Mouse (Mus musculus) gastrocnemius, adult 18-20 months (tissue): ENCODE measurements around the gene Nelfcd. TPM values are rescaled to one million over a fixed set of nuclear protein-coding genes. Genes with fewer than 3 reads are reported as not detected.

Experiments
- DNase-seq: peaks from one replicate; pipeline ENCODE4 v3.0.0; 2021; ENCODE audit warnings: low spot score
- total RNA-seq, 2 experiments: library from RNA; stranded (reverse); gene quantifications; 2 replicates each; pipeline ENCODE4 v1.2.3; 2021

Nelfcd gene
- total RNA-seq, 2 experiments from 2014 or later = 21.4 to 22.3 TPM

DNA sequence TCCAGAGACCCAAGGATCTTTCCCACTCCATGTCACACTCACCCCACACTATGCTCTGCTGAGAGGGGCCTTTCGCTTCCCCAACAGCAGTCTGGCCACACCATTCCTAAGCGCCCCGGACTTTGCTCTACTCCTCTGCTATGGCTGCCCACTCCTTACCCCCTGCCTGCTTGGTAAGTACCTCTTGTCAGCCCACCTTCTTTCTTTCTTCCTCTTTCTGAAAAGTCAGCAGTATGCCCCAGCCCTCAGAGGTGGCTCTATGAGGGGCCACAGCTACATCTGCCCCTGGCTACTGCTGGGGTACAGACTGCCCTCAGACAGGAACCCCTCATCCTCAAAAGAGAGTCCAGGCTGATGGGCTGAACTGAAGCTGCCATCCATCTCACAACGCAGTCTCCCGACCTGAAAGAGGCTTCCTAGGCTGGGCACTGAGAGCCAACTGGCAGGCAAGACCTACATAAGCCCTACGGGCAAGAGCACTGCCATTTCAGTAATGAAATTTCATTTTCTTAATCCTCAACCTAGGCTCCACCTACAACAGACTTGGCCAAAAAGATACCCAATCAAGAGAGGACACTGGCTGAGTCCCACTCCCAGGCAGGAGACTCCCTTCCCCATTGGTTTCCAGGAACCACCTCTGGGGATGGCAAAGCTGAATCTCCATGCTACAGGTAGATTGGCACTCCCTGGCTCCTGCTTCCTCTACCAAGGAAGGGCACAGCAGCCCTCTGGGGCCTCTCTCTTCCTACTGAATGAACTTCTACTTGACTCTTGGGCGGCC lies 21.5 kb downstream of the Nelfcd start:
- no peak for DNase-seq

GRCm38 (mm10) chr2:174437697-174437982 lies 22.0 kb downstream of the Nelfcd start:
- DNase-seq = peak; percentile 27

DNA sequence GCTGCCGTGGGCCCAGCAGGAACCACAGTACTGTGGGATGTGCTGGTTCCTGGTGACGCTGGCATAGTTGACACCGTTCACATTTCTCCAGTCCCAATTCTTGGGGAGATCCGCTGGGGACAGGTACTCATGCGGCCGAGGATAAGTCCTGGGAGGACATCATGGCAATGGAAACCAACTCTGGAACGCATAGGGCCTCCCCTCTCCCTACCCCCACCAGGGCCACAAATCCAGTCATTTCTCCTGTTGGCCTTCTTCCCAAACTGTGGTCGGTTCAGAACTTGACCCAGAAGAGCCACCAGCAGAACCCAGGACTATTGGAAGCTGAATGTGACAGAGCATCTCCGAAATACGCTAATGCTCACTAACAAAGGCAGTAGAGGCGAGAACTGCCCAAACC lies 22.6 kb downstream of the Nelfcd start:
- DNase-seq = peak; percentile 13

DNA sequence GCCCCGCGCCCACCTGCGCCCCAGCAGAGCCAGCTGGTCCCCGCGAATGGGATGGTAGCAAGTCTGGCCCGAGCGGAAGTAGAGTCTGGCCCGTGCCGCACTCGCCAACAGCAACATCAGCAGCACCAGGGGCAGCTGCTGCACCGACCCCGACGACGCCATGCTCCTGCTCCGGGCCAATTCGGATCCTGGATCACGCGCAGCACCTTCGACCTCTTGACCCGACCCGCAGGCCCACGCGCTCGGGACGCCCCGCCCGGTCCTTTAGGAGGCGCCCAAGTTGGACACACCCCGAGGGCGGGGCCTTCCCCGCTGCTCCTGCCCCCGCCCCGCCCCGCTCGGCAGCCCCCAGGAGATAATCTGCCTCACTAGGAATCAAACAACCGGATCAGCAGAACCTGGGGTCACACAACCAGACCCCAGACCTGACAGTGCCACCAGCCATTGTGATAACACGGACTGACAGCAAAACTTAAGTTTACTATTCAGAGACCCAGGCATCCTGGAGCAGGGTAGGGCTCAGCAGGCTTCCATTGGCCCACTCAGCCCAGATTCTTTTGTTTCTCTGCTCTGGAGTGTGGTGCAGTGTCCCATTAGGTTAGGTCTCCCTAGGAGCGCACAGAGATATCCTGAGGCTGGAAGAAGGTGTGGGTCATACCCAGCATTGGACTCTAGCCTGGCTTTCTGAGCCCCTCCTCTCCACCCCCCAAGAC lies 23.3 kb downstream of the Nelfcd start, which contains the start of gene Ctsz:
Ctsz (minus strand) TSS at position 303 of the 713 bp plus-strand sequence.
- peak; percentile 76 for DNase-seq

- no peak for DNase-seq
Measured at GRCm38 (mm10) chr2:174439450-174439838, 23.8 kb downstream of the Nelfcd start.

DNA sequence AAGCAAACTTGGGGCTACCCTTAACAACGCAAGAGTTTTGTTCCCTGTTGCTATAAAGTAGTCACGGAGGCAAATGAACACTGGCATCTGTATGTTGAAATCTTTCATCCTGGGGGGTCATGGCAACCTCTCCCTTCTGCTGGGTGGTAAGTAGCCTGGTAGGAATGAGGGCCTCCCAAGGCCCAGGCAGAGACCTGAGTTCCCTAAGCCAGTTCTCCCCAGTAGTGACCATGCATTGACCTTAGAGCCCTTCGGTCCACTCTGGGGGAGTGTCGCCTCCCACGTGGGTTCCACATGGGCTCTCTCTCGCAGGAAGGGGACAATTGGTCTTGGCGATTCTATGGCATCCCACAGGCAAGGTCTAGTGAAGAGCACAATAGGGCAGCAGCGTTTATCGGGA lies 24.4 kb downstream of the Nelfcd start:
- DNase-seq = no peak

GRCm38 (mm10) chr2:174441898-174442297 lies 26.3 kb downstream of the Nelfcd start:
- DNase-seq = no peak

GRCm38 (mm10) chr2:174442460-174442859 lies 26.9 kb downstream of the Nelfcd start:
- peak; percentile 34 for DNase-seq

GRCm38 (mm10) chr2:174443046-174443445 lies 27.4 kb downstream of the Nelfcd start:
- DNase-seq = no peak

GRCm38 (mm10) chr2:174444359-174444758 lies 28.8 kb downstream of the Nelfcd start:
- DNase-seq = no peak

DNA sequence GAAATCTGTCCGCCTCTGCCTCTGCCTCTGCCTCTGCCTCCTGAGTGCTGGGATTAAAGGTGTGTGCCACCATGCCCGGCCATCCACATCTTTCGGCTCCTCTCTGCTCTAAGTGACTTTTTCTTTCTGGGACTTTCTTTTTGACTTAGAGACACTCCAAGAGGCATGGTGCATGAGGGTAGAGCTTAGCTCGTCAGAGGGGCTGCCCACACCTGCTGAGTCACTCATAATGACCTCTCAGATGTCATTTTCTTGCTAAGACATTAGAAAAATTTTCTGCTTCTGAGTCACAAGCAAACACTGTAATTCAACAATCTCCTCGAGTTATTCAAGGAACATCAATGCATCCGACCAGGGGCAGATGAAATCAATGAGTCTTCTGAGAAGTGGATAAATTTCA lies 29.4 kb downstream of the Nelfcd start:
- DNase-seq = no peak

GRCm38 (mm10) chr2:174446492-174446891 lies 30.9 kb downstream of the Nelfcd start:
- DNase-seq = no peak

DNA sequence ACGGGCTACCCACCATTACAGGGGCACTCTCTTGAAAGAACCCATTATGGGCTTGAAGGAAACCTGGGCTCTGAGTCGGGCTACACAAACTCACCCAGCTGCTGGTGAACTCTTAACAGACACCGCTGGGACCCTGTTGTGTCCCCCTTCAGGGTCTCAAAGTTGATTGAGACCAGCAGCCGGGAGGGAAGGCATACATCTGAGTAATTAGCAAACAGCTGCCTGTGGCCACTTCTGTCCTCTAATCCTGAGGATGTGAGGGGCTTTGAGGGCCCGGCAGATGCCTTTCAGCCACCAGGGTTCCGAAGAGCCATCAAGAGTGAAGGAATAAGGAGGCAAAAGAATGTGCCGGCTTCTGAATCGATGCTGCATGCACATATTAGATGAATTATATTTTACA lies 31.3 kb downstream of the Nelfcd start:
- DNase-seq = no peak

- no peak for DNase-seq
Measured at GRCm38 (mm10) chr2:174448405-174448804, 32.8 kb downstream of the Nelfcd start.

DNA sequence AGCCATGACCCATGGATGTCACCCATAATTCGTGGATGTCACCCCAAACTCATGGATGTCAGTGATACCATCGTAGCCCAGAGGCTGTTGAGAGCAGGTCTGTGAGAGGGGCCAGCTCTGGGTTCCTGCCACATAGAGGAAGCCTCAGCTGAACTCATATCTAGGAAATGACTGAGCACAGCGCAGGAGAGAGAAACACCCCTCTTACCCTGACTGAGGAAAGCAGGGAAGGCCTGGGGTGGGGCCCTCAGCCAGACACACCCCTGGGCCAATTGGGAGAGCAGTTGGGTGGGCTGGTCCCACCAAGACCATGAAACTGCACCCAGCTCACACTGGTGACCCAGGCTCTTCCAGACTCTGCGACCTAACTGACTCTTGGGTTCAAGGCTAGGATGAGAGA lies 34.7 kb downstream of the Nelfcd start, which contains the start of gene Tubb1:
Tubb1 (plus strand) TSS at position 343 of the 400 bp plus-strand sequence.
- DNase-seq = no peak

GRCm38 (mm10) chr2:174453681-174454080 lies 38.1 kb downstream of the Nelfcd start:
- no peak for DNase-seq

GRCm38 (mm10) chr2:174459365-174459764 lies 43.8 kb downstream of the Nelfcd start:
- DNase-seq = no peak

GRCm38 (mm10) chr2:174463370-174463769 lies 47.8 kb downstream of the Nelfcd start:
- DNase-seq = no peak

DNA sequence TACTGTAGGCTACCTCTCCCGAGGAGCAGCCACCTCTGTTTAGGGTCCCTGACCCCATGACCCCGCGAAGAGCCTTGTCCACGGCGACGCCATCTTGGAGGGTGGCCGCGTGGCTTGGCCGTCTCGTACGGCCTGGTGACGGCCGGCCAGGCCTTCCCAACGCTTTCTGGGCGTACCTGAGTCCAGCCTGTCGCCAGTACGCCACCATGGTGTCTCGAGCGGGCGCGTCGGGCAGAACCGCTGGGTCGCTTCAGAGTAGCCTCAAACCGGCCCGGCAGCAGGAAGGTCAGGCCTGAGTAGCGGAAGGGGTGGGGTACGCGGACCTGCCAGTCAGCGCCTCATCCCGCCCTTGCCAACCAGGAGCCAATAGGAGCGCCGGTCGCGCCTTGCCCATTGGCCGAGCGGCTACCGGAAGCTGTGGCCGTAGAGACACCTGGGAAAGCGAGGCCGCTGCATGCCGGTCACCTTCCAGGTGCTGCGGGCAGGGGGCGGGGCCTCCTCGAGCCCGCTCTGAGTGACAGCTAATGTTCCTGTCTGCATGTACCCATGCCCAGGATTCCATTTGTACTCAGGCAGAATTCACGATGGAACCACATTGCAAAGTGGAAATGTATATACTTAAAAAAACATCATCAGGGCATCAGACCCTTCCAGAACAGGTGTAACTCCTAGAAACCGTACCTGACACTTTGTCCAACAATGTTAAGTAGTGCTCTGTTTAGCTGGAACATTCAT lies 48.4 kb downstream of the Nelfcd start, which contains the start of gene Atp5e:
Atp5e (minus strand) TSS at position 317 of the 735 bp plus-strand sequence.
- DNase-seq = peak; percentile 97

- no peak for DNase-seq
Measured at GRCm38 (mm10) chr2:174470333-174470732, 54.7 kb downstream of the Nelfcd start.

DNA sequence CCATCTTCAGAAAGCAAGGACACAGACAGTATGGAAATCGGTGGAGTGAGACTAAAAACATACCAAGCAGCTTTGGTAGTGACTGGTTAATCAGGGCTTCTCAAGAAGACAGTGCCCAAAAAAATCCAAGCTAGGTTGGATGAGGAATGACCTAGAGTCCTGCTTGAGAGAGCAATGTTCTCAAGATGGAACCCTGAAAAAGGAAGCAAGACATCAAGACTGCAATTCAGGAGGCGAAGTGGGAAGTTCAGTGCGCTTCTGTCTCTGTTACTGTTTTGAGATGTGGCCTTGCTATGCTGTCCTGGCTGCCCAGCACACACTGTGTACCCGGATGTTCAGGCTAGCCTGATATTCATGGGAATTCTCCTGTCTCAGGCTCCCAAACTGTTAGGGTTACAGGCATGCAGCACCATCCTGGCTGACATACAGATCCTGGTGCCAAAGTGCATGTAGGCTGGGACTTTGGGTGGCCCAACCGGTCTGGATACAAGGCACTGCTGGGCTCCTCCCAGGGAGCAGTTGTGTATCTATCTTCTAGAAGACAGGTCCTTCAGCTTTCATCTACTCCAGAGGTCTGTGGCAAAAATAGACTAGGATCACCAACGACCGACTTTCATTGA lies 55.3 kb downstream of the Nelfcd start:
- DNase-seq = no peak

DNA sequence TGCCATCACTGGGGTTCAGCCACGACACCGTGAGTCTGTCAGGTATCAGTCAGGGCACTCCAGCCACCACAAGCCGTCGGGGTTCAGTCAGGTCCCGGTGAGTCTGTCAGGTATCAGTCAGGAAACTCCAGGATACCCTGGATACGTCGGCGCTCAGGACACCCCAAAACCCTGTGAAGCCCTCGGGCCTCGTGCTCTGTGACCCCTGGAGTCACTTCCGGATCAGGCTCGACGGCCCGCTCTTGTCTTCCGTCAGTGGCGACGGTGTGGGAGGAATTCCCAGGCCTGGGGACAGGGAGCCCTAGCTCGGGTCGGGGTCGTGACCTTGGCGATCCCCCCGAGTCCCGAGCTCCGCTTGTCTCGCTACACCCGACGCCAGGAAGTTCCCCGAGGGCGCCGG lies 56.8 kb downstream of the Nelfcd start:
- DNase-seq = no peak
